Mouse (Mus musculus) c-Kit-positive CD71-positive TER-119-positive erythroid progenitor cells, embryonic 14.5 days (primary cell): ENCODE results near the gene Fxyd1.
A peak's percentile ranks its signal among the peaks of the same experiment; 100 is the strongest.

Experiments
- DNase-seq: peaks from one replicate; pipeline ENCODE4 v3.0.0-alpha.2; 2013; ENCODE audit warnings: low spot score

Fxyd1 gene

GRCm38 (mm10) chr7:31017104-31017901, 39.7 kb downstream of the Fxyd1 start:
- DNase-seq, result no peak

GRCm38 (mm10) chr7:31012971-31013370, 44.0 kb downstream of the Fxyd1 start:
- no peak for DNase-seq

- no peak for DNase-seq
These were observed 48.1 kb downstream of the Fxyd1 start for GRCm38 (mm10) chr7:31008889-31009288.

GRCm38 (mm10) chr7:31008175-31008574, 48.8 kb downstream of the Fxyd1 start:
- DNase-seq, result no peak

GRCm38 (mm10) chr7:31007775-31008174, 49.2 kb downstream of the Fxyd1 start:
- DNase-seq, result no peak

GRCm38 (mm10) chr7:31002650-31003049, 54.3 kb downstream of the Fxyd1 start:
- DNase-seq, result peak; percentile 8
